Mouse (Mus musculus): Measurements from ENCODE around the gene Ubash3a.

Ubash3a gene

DNA sequence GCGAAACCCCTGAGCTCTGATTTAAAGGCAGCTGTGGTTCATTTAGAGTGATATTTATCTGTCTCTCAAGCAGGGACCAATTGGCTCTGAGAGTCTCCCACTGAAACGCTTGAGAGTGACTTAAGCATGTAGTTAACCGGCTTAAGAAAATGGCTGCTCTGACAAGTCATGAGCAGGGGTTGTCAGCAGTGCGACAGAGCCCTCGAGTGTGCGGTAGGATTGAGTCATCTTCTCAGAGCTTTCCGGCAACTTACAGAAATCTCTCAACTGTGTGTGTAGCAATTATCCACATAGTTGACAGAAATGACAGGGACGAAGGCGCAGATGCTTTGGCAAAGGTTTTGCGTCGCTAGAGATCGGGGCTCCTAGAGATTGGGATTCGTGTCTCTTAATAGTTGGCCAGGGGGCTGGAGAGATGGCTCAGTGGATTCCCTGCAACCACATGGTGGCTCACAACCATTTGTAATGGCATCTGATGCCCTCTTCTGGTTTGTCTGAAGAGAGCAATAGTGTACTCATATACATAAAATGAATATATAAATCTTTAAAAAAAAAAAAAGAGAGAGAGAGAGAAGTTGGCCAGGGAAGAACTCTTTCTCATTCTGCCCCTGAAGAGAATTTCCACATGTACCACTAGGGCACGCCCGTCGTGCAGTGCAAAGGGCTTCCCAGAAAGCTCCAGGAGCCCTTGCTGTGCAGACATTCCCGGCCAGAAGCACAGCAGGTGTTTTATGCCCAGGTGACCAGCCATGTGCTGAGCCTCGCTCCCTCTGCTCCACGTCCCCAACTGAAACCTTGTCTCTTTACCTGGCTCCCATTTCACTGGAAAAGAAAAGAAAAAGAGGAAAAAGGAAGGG lies 74.4 kb downstream of the Ubash3a start:
- DNase-seq = no peak

DNA sequence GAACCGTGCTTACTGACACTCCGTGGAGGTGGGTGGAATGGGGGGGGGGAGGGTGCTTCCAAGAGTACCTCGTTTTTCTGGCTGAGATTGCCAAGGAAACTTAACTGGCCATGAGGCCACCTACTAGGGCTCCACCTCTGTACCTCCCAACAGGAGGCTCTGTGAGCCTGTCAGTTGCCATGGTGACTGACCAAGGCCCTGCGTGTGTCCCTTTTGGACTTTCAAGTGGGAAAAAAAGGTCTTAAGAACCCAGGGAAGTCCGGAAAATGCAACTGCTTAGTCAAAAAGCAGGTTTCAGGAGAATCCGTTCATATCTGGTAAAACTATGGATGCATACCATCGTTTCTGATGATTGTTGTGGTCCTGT lies 75.0 kb downstream of the Ubash3a start:
- DNase-seq = no peak

DNA sequence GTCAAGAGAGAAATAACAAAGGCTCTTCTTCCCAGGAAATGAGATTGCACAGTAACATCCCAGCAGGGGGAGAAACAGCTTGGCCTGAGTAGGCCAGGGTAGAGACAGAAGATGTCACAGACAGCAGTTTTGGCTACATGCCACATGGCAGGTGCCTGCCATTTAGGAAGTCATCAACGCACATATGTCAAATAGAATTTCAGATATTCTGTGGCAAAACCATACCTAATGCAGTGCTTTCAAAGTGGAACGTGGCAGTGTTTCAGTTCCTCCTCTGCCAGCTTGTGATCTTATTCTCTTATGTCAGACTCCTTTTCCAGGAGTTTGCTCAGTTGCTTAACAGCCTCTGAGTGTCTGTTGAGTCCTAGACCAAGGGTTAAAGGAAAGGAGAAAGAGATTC lies 78.2 kb downstream of the Ubash3a start:
- DNase-seq = peak; percentile 52 to 60

DNA sequence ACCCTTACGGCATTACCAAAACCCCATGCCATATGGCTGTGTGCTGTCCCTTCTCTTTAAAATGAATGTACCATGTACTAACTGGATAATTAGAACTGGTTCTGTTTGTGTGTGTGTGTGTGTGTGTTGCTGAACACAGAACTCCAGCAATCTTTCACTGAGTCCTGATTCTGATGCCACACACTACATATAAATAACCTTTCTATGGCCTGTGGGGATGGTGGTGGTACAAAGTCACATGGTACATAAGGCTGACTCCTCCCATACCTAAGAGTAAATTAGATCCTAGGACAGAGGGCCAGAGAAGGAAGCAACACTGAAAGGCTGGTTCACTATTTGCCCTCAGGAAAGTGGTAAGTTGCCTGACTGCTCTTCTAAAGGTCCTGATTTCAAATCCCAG lies 78.8 kb downstream of the Ubash3a start, which contains the start of gene Slc37a1:
Slc37a1 (plus strand) TSS at position 301 of the 400 bp plus-strand sequence.
- no peak for DNase-seq

DNA sequence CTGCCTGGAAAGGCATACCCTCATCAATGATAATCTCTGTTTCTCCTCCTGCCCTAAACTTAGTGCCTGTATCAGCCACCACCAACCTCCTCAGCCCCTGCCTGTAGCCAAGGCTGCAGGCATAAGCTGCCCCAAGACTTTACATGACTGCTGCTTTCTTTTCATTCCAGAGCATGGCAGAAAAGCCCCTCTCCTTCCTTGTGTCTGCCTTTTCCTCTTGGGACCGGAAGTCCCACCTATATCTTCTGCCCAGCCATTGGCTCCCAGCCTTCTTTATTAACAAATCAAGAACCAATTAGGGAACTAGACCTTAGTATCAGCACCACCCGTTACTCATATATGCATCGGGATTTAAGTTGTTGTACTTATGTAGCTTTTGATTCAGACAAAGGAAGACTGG lies 79.5 kb downstream of the Ubash3a start:
- DNase-seq = no peak

DNA sequence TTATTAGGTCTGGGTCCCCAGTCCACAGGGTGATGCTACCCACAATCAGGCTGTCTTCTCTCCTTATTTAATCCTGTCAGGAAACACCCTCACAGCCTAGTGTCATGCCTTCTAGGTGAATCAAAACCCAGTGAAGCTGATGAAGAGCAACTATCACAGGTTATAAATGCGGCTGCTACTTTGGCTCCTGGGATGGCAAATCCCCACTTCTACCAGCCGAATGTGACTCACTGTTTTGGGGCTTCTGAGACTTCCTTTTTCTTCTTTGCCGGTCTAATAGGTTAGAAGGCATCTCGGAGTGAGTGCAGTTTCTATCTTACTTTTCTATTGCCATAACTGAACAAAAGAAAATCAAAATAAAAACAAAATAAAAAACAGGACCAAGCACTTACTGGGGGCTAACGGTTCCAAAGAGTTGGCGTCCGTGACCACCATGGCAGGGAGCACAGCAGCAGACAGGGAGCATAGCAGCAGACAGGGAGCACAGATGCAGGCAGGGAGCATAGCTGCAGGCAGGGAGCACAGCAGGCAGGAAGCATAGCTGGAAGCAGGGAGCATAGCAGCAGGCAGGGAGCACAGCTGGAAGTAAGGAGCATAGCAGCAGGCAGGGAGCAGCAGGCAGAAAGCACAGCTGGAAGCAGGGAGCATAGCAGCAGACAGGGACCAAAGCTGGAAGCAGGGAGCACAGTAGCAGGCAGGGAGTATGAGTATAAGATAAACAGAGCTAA lies 81.5 kb downstream of the Ubash3a start:
- peak in 1 of 2 experiments; percentile 50 for DNase-seq

DNA sequence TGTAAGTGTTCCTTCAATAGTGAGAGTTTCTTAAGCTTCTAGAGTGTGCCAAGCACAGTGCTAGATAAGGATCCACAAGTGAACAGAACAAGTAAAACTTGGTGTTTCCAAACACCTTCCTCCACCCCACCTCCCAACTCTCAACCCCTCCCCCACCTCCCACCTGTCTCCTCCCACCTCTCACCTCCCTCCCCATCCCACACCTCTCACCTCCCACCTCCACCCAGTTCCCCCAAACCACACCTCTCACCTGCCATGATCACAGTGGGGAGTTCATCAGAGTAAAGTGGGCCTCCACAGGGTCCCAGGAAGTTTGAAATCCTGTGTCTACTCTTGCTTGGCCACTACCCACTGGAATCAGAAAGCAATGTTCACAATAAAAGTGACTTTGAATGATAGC lies 82.6 kb downstream of the Ubash3a start:
- DNase-seq = no peak

DNA sequence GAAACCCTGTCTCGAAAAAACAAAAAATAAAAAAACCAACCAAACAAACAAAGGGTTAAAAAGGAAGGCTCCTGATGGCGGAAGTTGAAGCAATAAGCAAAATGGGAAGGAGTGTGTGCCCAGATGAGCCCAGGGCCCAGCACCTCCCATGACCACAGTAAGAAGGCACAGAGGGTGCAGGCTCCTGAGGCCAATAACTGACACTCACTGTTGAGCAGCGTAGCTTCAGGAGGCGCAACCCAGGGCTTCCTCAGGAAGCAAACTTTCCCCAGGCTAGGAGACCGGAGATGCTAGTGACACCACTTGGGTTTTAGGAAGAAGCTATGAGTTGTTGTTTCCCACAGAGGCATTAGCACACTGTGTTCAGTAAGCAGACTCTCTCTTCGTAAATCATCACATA lies 83.2 kb downstream of the Ubash3a start:
- DNase-seq = no peak

DNA sequence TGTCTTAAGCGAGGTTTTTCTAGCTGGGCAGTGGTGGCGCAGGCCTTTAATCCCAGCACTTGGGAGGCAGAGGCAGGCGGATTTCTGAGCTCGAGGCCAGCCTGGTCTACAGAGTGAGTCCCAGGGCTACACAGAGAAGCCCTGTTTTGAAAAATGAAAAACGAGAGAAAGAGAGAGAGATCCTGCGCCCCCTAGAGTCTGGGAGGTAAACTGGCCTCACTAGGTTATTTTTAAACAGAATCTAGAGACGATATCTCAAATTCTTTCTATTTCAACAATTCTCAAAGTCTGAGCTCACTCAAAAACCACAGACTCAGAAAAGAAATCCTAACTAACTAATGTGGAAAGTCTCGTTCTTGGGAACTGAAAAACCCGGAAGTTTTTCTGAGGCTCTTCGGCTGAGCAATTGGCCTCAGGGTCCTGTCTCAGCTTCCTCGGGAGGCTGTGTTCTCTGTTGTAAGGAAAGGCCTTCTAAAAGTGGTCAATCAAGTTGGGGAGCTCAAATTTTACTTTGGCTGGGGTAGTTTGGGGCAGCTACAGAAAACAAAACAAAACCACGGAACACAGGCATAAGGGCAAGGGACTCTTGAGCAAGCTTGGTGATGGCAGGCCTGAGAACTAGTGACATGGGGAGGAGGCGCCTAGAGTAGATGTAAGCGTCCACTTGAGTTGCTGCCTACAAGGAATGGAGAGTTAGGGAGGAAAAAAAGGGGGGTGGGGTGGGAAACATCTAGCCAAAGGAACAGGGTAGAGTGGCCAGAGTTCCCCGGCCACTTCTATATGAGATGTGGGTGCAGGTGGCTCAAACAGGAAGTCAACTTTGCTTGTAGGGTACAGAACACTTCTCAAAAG lies 86.9 kb downstream of the Ubash3a start:
- peak; percentile 82 to 85 for DNase-seq

DNA sequence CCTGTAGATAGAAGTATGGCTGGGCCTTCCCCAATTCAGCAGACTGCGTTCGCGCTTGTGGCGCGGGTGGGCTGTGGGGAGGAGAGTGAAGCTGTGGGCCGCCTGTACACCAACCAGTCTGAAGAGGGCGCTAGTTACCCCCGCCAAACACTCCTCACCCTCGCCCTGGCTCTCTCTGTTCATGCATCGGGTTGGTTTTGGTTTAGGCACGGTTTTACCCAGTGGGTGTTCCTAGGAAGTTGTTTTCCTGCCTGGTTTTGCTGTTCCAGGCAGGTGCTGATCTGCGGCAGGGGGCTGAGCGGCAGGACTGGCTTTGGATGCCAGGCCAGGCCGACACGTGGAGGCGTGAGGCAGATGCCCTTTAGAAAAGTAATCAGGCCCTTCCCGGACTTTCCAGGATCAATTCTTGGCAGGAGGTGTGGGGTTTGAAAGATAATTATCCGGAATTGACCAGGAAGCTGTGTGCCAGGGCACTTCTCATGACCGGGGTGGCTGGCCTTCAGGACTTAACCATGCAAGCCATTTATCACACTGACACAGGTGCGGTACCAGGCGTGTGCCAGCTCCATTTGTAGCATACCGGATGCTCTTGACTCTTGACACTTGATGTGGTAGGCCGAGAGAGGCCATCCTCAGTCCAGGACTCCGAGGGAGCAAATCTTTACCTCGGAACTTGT lies 87.7 kb downstream of the Ubash3a start:
- DNase-seq = peak; percentile 88 to 89

DNA sequence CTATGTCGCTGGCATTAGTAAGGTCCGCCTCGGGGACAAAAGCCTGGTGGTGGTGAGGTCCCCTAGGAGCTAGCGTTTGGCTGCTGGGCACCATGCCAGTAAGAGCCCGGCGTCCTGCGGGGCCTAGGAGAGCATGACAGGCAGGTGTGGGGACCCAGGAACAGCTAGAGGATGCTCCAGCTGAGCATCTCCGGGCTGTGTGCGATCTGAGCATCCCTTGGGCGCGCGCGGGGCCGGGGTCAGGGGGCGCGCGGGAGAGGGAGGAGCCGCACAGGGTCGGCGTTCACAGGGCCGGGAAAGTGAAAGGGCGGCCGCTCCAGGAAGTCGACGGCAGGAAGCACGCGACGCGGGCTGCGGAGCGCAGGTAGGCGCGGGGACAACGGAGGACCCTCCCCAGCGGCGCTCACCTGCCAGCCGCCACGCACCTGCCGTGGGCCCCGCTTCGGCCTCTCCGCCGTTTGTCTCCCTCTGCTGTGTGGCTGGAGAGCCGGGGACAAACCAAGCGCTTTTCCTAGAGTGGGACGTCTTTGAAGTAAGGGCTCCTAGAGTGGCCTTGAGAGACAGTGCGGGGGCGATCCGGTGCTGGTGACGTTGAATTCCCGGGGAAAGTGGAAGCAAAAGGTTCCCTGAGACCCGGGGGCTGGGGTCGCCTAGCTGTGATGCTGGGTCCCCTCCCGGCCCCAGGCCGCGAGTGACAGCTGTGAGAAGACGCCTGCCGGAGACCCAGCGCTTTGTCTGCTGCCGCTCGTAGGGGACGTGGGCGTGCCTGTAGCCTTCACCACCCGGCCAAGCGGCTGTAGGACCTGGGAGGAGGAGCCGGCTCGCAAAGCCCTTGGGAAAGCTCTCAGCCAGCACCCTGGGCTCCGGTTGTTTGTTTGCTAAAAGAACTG lies 88.5 kb downstream of the Ubash3a start:
- DNase-seq = peak; percentile 83 to 84

Data from B cell, adult 2 months (primary cell).